Mouse (Mus musculus) liver, adult 2 months (tissue): ENCODE measurements around the gene Ccdc60. TPM values are rescaled to one million over a fixed set of nuclear protein-coding genes. Genes with fewer than 3 reads are reported as not detected.

ENCODE experiments used
- DNase-seq: peaks from one replicate; pipeline ENCODE4 v3.0.0-alpha.2; 2011; ENCODE audit warnings: low read depth, low spot score; ENCODE audit errors: extremely low read depth
- H3K27ac ChIP-seq: fragments of 200-500 bp; replicated peaks from 2 replicates; pipeline ENCODE4 v1.5.1; 2012; ENCODE audit warnings: low read depth, mild to moderate bottlenecking, control low read depth, inconsistent platforms, low read length; ENCODE audit not compliant: insufficient read depth
- H3K27me3 ChIP-seq: fragments of 200-500 bp; 2 replicates; pipeline ENCODE4 v1.6.1; 2012; ENCODE audit warnings: mild to moderate bottlenecking, moderate library complexity, low read length, inconsistent platforms; ENCODE audit not compliant: control insufficient read depth, insufficient read depth
- H3K36me3 ChIP-seq: fragments of 200-500 bp; 2 replicates; pipeline ENCODE4 v1.6.1; 2012; ENCODE audit warnings: low read length, inconsistent platforms; ENCODE audit not compliant: control insufficient read depth, insufficient read depth
- H3K4me1 ChIP-seq: fragments of 200-500 bp; 2 replicates; pipeline ENCODE4 v1.6.1; 2011; ENCODE audit warnings: low read length; ENCODE audit not compliant: control insufficient read depth, insufficient read depth
- H3K4me3 ChIP-seq: fragments of 200-500 bp; 2 replicates; pipeline ENCODE4 v1.5.1; 2011; ENCODE audit warnings: low read depth, mild to moderate bottlenecking, control low read depth, low read length, moderate library complexity; ENCODE audit not compliant: insufficient read depth
- H3K79me2 ChIP-seq: fragments of 200-500 bp; 2 replicates; pipeline ENCODE4 v1.6.1; 2012; ENCODE audit warnings: inconsistent platforms, mild to moderate bottlenecking, low read length, moderate library complexity; ENCODE audit not compliant: control insufficient read depth, insufficient read depth
- H3K9ac ChIP-seq: fragments of 200-500 bp; 2 replicates; pipeline ENCODE4 v1.6.1; 2012; ENCODE audit warnings: low read depth, mild to moderate bottlenecking, control low read depth, inconsistent platforms, low read length
- CTCF ChIP-seq: fragments of 200-500 bp; IDR thresholded peaks from 2 replicates; pipeline ENCODE4 v1.5.1; 2011; ENCODE audit warnings: low read depth, low read length, control low read depth
- POLR2A ChIP-seq: fragments of 200-500 bp; IDR thresholded peaks from 2 replicates; pipeline ENCODE4 v1.6.1; 2011; ENCODE audit warnings: low read length, control low read depth; ENCODE audit not compliant: insufficient read depth; ENCODE audit errors: extremely low read depth
- WGBS: fragments of 180-500 bp; shearing (Covaris S2); methylation state at CpG from one replicate; pipeline ENCODE4 v1.1.7; 2018; 5-methylcytosine and 5-hydroxymethylcytosine counted together
- polyA plus RNA-seq: library from polyadenylated mRNA; depleted of rRNA; stranded (reverse); fragments of >200 nt; gene quantifications from 2 replicates; pipeline ENCODE4 v1.2.3, GENCODE M21; 2012
- total RNA-seq: library from RNA; depleted of rRNA; stranded (reverse); fragments of >200 nt; gene quantifications from 2 replicates; pipeline ENCODE4 v1.2.3, GENCODE M21; 2014

Ccdc60 gene
- total and polyA plus RNA-seq, 2 experiments, result not detected

DNA sequence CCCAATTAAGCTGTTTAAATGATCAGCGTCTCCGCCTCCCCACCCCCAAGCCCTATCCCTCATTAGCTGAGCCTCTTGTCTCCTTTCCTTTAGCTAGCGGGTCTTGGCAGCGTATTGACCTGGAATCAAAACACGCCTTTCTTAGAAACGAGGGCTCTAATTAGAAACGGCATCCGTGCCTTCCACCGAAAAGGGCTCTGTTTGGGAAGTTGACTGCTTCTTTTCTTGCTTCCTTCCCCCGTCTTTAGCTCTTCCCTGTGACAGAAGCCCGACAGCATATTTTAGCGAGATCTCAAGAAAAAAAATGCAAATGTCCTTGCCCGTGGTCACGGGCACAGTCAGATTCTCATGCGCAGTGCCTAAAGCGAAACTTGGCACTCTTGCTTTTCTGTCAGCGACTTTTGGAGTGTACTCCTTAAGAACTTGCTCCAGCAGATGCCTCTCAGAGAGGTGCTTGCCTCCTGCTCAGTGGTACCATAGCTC lies 10.3 kb downstream of the Ccdc60 start:
- 93% methylated on average over 17 of the region's 17 CpGs for WGBS
- H3K79me2 ChIP-seq, result no peaks in the 10 kb centered on the region
- no peak for TF ChIP-seq POLR2A
- TF ChIP-seq CTCF, result no peak
- no peak overlapping the region for H3K27ac ChIP-seq
- H3K9ac ChIP-seq, result no peak overlapping the region
- H3K4me3 ChIP-seq, result no peak overlapping the region
- H3K4me1 ChIP-seq, result no peaks in the 10 kb centered on the region
- H3K36me3 ChIP-seq, result no peaks in the 10 kb centered on the region
- no peaks in the 10 kb centered on the region for H3K27me3 ChIP-seq
- no peak for DNase-seq

DNA sequence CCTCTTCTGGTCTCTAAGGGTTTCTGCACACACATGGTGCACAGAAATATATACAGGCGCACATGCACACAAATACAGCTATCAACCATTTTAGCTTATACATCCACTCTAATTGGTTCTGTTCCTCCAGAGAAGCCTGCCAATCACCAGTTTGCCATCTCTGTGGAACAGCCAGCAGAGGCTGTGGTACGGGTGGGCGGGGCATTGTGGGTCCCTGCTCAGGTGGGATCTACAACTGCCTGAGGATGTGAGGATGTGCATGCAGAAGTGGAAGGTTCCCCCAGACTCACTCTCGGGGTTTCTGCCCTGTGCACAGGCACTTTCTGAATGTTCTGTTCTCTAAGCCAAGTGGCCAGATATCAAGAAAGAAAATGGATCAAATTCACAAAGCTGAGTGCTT lies 10.8 kb downstream of the Ccdc60 start:
- Histone ChIP-seq H3K9ac (no peak overlapping the region), H3K79me2 (no peaks in the 10 kb centered on the region)
- 92% methylated on average over 4 of the region's 4 CpGs for WGBS

DNA sequence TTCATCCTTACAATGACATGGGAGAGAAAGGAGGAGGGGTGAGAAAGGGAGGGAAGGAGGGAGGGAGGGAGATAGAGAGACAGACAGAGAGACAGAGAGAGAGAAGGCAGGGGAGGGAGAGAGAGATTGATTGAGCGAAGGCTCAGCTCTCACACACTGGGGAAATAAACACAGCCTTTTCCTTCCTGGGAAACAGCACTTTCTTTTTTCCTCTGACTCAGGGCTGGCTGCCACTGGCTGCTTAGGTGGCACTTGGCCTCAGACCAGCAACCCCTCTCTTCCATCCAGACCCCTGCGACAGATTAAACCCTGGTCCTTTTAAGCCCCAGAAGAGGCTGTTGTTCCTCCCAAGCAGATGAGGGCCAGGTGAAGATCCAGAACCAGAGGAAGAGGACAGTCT lies 14.0 kb downstream of the Ccdc60 start:
- no peaks in the 10 kb centered on the region for H3K27me3 ChIP-seq
- no peak overlapping the region for H3K27ac ChIP-seq
- no peaks in the 10 kb centered on the region for H3K79me2 ChIP-seq
- H3K36me3 ChIP-seq, result no peaks in the 10 kb centered on the region
- H3K4me3 ChIP-seq, result no peak overlapping the region
- no peak for TF ChIP-seq CTCF
- TF ChIP-seq POLR2A, result no peak
- no peak overlapping the region for H3K9ac ChIP-seq
- 69% methylated on average over 2 of the region's 2 CpGs for WGBS
- DNase-seq, result no peak
- H3K4me1 ChIP-seq, result no peaks in the 10 kb centered on the region

More for the DNA sequence above, 10.8 kb downstream of the Ccdc60 start:
- Histone ChIP-seq H3K36me3 (no peaks in the 10 kb centered on the region), H3K4me1 (no peaks in the 10 kb centered on the region), H3K27ac (no peak overlapping the region), H3K4me3 (no peak overlapping the region), H3K27me3 (no peaks in the 10 kb centered on the region)
- TF ChIP-seq POLR2A (no peak), CTCF (no peak)
- no peak for DNase-seq

DNA sequence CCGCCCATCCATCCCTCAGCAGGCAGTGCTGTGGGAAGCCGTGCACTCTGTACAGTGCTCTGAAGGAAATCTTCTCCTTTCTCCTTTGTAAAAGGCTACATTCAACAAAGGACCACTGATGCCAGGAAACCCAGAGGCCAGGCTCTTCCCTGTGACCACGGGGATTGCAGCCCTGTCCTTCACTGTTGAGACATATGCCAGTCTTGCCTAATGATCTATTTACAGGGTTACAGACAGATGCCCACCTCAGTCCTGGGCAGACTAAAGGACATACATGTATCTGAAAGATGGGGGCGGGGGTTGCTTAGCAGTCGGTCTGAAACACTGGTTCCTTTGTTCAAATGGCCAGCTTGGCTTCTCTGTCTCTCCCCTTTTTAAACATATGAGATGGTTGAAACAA lies 14.4 kb downstream of the Ccdc60 start:
- DNase-seq, result no peak
- no peak for TF ChIP-seq POLR2A
- no peak for TF ChIP-seq CTCF
- Histone ChIP-seq H3K36me3 (no peaks in the 10 kb centered on the region), H3K79me2 (no peaks in the 10 kb centered on the region), H3K9ac (no peak overlapping the region), H3K4me1 (no peaks in the 10 kb centered on the region), H3K4me3 (no peak overlapping the region), H3K27ac (no peak overlapping the region), H3K27me3 (no peaks in the 10 kb centered on the region)
- 62% methylated on average over 5 of the region's 5 CpGs for WGBS

DNA sequence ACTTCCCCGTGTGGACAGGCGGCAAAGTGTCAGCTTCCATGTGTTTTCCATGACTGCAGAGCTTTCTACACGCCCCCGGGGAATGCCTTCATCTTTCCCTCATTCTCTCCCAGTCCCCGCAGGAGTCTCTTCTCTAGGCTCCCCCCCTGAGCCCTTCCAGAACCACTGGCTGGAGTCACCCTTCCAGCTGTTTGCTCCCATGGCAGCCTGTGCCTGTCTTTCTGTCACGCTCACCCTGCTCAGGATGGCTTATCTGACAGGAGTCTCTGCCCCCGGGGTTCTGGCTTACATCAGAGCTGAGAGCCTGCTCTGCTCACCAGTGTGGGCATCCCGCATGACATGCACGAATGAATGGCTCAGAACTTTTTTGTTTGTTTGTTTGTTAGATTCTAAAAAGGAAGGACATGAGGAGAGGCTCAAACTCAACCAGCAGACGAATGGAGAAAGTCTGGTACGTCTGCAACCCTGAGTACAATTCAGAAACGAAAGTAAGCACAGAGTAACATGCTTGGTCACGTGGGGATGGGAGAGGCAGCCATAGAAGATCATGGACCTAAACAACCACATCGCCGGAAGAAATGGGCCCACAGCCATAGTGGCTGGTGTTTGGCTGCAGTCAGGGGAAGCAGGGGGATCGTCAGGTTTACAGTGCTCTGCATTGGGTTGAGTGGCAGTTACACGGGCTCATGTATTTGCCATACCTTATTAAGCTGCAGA lies 17.1 kb downstream of the Ccdc60 start:
- Histone ChIP-seq H3K9ac (no peak overlapping the region), H3K79me2 (no peaks in the 10 kb centered on the region), H3K36me3 (no peaks in the 10 kb centered on the region), H3K27me3 (no peaks in the 10 kb centered on the region), H3K4me3 (no peak overlapping the region), H3K4me1 (no peaks in the 10 kb centered on the region), H3K27ac (no peak overlapping the region)
- TF ChIP-seq CTCF (no peak), POLR2A (no peak)
- WGBS, result 66% methylated on average over 17 of the region's 17 CpGs
- no peak for DNase-seq
